Mouse (Mus musculus) liver, embryonic 12.5 days (tissue): Measurements from ENCODE around the gene Fnip1. TPM values are rescaled to one million over a fixed set of nuclear protein-coding genes. Genes with fewer than 3 reads are reported as not detected.
"Not testable (repeated sequence)": the region's sequence is repeated elsewhere in the genome, so short reads cannot be mapped to it uniquely, and the experiment has no call there.

Experiments
- ATAC-seq: fragments of 200-750 bp; cut with Nextera tagmentation; 2 replicates; pipeline ENCODE4 v1.8.0; 2017; ENCODE audit warnings: moderate number of reproducible peaks, mild to moderate bottlenecking, moderate library complexity
- H3K27ac ChIP-seq: fragments of 300-500 bp; sonication (generic); 2 replicates; pipeline ENCODE4 v1.5.1; 2016; ENCODE audit warnings: mild to moderate bottlenecking
- H3K27me3 ChIP-seq: fragments of 300-500 bp; sonication (generic); replicated peaks from 2 replicates; pipeline ENCODE4 v1.6.1; 2016; ENCODE audit warnings: mild to moderate bottlenecking, moderate library complexity
- H3K36me3 ChIP-seq: fragments of 300-500 bp; sonication (generic); 2 replicates; pipeline ENCODE4 v1.6.1; 2016; ENCODE audit warnings: mild to moderate bottlenecking, moderate library complexity
- H3K4me1 ChIP-seq: fragments of 300-500 bp; sonication (generic); 2 replicates; pipeline ENCODE4 v1.6.1; 2016
- H3K4me2 ChIP-seq: fragments of 300-500 bp; sonication (generic); 2 replicates; pipeline ENCODE4 v1.6.1; 2016; ENCODE audit warnings: mild to moderate bottlenecking, moderate library complexity
- H3K4me3 ChIP-seq: fragments of 300-500 bp; sonication (generic); 2 replicates; pipeline ENCODE4 v1.5.1; 2016; ENCODE audit warnings: mild to moderate bottlenecking, moderate library complexity
- H3K9ac ChIP-seq: fragments of 300-500 bp; sonication (generic); 2 replicates; pipeline ENCODE4 v1.6.1; 2016; ENCODE audit warnings: mild to moderate bottlenecking, moderate library complexity
- H3K9me3 ChIP-seq: fragments of 300-500 bp; sonication (generic); replicated peaks from 2 replicates; pipeline ENCODE4 v1.6.1; 2016; ENCODE audit warnings: mild to moderate bottlenecking, moderate library complexity
- WGBS: fragments of 180-500 bp; shearing (Covaris S2); methylation state at CpG from one replicate; pipeline ENCODE4 v1.1.7; 2016; ENCODE audit not compliant: insufficient replicate concordance; 5-methylcytosine and 5-hydroxymethylcytosine counted together
- polyA plus RNA-seq: library from polyadenylated mRNA; unstranded; fragments of >200 nt; fragmentation: Nextera tagmentation; extraction: Ambion mirVana; gene quantifications from 2 replicates; pipeline ENCODE4 v1.2.1, GENCODE M21; 2016

Gene Fnip1
- 5.5 and 5.9 TPM in 2 replicates for polyA plus RNA-seq

DNA sequence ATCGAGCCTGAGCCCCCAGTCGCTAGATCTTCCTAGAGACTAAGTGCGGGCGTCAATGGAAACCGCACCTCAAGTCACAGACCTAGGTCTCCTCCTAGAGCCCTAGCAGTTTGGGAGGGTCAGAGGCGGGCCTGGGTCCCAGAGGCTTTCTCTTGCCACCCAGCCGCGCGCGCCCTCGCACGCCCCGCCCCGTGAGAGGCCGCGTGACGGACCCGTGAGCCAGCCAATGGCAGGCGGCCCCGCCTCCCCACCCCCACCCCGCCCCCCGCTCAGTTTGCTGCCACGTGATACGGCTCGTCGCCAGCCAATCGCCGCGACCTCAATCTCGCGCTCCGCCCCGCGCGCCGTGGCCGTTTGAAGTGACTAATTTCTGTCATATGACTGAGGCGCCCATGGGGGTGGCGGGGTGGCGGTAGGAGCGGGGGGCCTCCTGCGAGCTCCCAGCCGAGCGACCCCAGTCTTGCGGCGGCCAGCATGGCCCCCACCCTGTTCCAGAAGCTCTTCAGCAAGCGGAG, at the start of gene Fnip1:
Gene Fnip1, plus strand, starts transcription at position 377 of the 515 bp plus-strand sequence.
- no peaks in the 10 kb centered on the region for H3K27me3 ChIP-seq
- peak; percentile 96 for ATAC-seq
- H3K27ac ChIP-seq = peak within 1 kb of the TSS; percentile 92
- peak within 1 kb of the TSS; percentile 75 for H3K4me2 ChIP-seq
- H3K36me3 ChIP-seq = no peaks in the 10 kb centered on the region
- peaks cover 30% of the 10 kb centered on the region for H3K4me1 ChIP-seq
- under 1% methylated on average over 33 of the region's 47 CpGs for WGBS
- H3K9me3 ChIP-seq = no peaks in the 10 kb centered on the region
- peak within 1 kb of the TSS; percentile 98 for H3K9ac ChIP-seq
- H3K4me3 ChIP-seq = peak within 1 kb of the TSS; percentile 97

- Histone ChIP-seq H3K27me3 (no peaks in the 10 kb centered on the region), H3K27ac (no peak overlapping the region), H3K4me2 (no peak overlapping the region), H3K4me1 (no peaks in the 10 kb centered on the region), H3K4me3 (no peak overlapping the region), H3K9ac (no peak overlapping the region), H3K9me3 (no peaks in the 10 kb centered on the region), H3K36me3 (no peaks in the 10 kb centered on the region)
- ATAC-seq = no peak
- WGBS = 38% methylated on average over 8 of the region's 8 CpGs
Measured at GRCm38 (mm10) chr11:54390386-54390785, 47.6 kb upstream of the Fnip1 start.

- Histone ChIP-seq H3K27ac (no peak overlapping the region), H3K4me1 (no peaks in the 10 kb centered on the region), H3K9me3 (no peaks in the 10 kb centered on the region), H3K4me3 (no peak overlapping the region), H3K36me3 (no peaks in the 10 kb centered on the region), H3K27me3 (no peaks in the 10 kb centered on the region), H3K9ac (no peak overlapping the region), H3K4me2 (no peak overlapping the region)
- 78% methylated on average over 4 of the region's 4 CpGs for WGBS
- ATAC-seq = no peak
Measured at GRCm38 (mm10) chr11:54391326-54391725, 46.7 kb upstream of the Fnip1 start.

DNA sequence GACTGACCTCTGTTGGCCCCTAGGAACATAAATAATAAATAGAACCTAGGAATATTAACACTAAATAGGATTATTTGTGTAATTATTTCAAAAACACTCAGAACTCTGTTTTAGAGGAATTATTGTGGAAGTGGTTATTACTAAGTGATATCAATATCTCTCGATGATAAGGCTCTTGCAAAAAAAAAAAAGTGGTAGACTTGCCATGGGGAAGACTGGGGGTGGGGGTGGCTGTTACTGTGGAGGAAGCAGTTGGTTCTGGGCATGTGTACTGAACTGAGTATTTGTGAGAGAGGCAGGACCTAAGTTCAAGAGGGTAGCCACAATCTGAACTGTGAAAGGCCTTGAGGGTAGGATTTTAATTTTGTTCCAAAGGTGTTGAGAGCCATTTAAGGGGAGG, 41.3 kb upstream of the Fnip1 start:
- H3K27ac ChIP-seq = no peak overlapping the region
- no peaks in the 10 kb centered on the region for H3K27me3 ChIP-seq
- WGBS = 34% methylated on average over 1 of the region's 1 CpGs
- no peak overlapping the region for H3K4me2 ChIP-seq
- no peaks in the 10 kb centered on the region for H3K4me1 ChIP-seq
- no peak overlapping the region for H3K9ac ChIP-seq
- no peak for ATAC-seq
- H3K36me3 ChIP-seq = no peaks in the 10 kb centered on the region
- H3K9me3 ChIP-seq = no peaks in the 10 kb centered on the region
- H3K4me3 ChIP-seq = no peak overlapping the region

DNA sequence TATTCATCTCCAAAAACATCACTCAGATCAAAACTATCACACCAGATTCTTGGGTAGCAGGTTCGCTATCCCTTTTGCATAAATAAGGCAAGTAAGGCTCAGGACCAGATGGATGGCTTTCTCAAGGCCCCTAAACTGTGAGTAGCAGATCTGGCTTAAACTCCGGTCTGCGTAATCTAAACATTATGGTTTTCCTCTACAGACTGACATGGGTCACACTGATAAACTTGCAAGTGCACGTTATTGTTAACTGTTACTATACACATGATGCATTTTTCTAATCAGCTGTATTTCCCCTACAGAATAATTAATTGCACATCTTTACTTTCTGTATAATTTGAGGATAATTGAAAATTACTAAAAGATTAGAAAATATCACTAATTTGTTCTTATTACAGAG, 39.9 kb upstream of the Fnip1 start:
- Histone ChIP-seq H3K9ac (no peak overlapping the region), H3K4me1 (no peaks in the 10 kb centered on the region), H3K4me3 (no peak overlapping the region), H3K27me3 (no peaks in the 10 kb centered on the region), H3K36me3 (no peaks in the 10 kb centered on the region), H3K27ac (no peak overlapping the region), H3K4me2 (no peak overlapping the region), H3K9me3 (no peaks in the 10 kb centered on the region)
- ATAC-seq = no peak
- WGBS = 40% methylated on average over 4 of the region's 4 CpGs

- H3K9ac ChIP-seq, H3K27ac ChIP-seq: not testable (repeated sequence)
- 88% methylated on average over 20 of the region's 20 CpGs for WGBS
Measured at GRCm38 (mm10) chr11:54400803-54401202, 37.2 kb upstream of the Fnip1 start.

GRCm38 (mm10) chr11:54404885-54405284, 33.1 kb upstream of the Fnip1 start:
- Histone ChIP-seq H3K9me3 (no peaks in the 10 kb centered on the region), H3K9ac (no peak overlapping the region), H3K27ac (no peak overlapping the region), H3K4me1 (no peaks in the 10 kb centered on the region), H3K27me3 (no peaks in the 10 kb centered on the region), H3K36me3 (no peaks in the 10 kb centered on the region), H3K4me3 (no peak overlapping the region), H3K4me2 (no peak overlapping the region)
- ATAC-seq = no peak
- 41% methylated on average over 4 of the region's 4 CpGs for WGBS

More at GRCm38 (mm10) chr11:54400803-54401202, 37.2 kb upstream of the Fnip1 start:
- not testable (repeated sequence) for H3K9me3 ChIP-seq, H3K36me3 ChIP-seq, ATAC-seq, H3K4me1 ChIP-seq, H3K4me3 ChIP-seq, H3K27me3 ChIP-seq, H3K4me2 ChIP-seq

- no peaks in the 10 kb centered on the region for H3K27me3 ChIP-seq
- H3K4me3 ChIP-seq = no peak overlapping the region
- 39% methylated on average over 4 of the region's 4 CpGs for WGBS
- H3K4me2 ChIP-seq = no peak overlapping the region
- no peaks in the 10 kb centered on the region for H3K9me3 ChIP-seq
- no peak overlapping the region for H3K27ac ChIP-seq
- no peaks in the 10 kb centered on the region for H3K36me3 ChIP-seq
- H3K9ac ChIP-seq = no peak overlapping the region
- H3K4me1 ChIP-seq = no peaks in the 10 kb centered on the region
- no peak for ATAC-seq
Measured at GRCm38 (mm10) chr11:54406930-54407546, 31.0 kb upstream of the Fnip1 start.

GRCm38 (mm10) chr11:54410612-54411011, 27.4 kb upstream of the Fnip1 start:
- Histone ChIP-seq H3K4me3 (no peak overlapping the region), H3K27ac (no peak overlapping the region), H3K4me2 (no peak overlapping the region), H3K36me3 (no peaks in the 10 kb centered on the region), H3K9ac (no peak overlapping the region), H3K9me3 (no peaks in the 10 kb centered on the region), H3K27me3 (no peaks in the 10 kb centered on the region), H3K4me1 (peaks cover 9% of the 10 kb centered on the region; the same call in 1 of the 2 replicates)
- no peak for ATAC-seq

- Histone ChIP-seq H3K4me3 (peak overlapping the region; percentile 9; the same call in 1 of the 2 replicates), H3K27me3 (no peaks in the 10 kb centered on the region), H3K4me2 (peak overlapping the region; percentile 35), H3K27ac (no peak overlapping the region), H3K9ac (no peak overlapping the region), H3K9me3 (no peaks in the 10 kb centered on the region), H3K36me3 (no peaks in the 10 kb centered on the region), H3K4me1 (peaks cover 9% of the 10 kb centered on the region; the same call in 1 of the 2 replicates)
- ATAC-seq = peak; percentile 57
- WGBS = 17% methylated on average over 6 of the region's 6 CpGs
Measured at GRCm38 (mm10) chr11:54413017-54413416, 25.0 kb upstream of the Fnip1 start.

- WGBS = 63% methylated on average over 4 of the region's 4 CpGs
- H3K27me3 ChIP-seq = no peaks in the 10 kb centered on the region
- no peak overlapping the region for H3K9ac ChIP-seq
- H3K27ac ChIP-seq = no peak overlapping the region
- H3K9me3 ChIP-seq = no peaks in the 10 kb centered on the region
- no peak overlapping the region for H3K4me3 ChIP-seq
- no peaks in the 10 kb centered on the region for H3K36me3 ChIP-seq
- ATAC-seq = no peak
- H3K4me2 ChIP-seq = no peak overlapping the region
- peaks cover 14% of the 10 kb centered on the region for H3K4me1 ChIP-seq
Measured at GRCm38 (mm10) chr11:54423007-54423406, 15.0 kb upstream of the Fnip1 start.

DNA sequence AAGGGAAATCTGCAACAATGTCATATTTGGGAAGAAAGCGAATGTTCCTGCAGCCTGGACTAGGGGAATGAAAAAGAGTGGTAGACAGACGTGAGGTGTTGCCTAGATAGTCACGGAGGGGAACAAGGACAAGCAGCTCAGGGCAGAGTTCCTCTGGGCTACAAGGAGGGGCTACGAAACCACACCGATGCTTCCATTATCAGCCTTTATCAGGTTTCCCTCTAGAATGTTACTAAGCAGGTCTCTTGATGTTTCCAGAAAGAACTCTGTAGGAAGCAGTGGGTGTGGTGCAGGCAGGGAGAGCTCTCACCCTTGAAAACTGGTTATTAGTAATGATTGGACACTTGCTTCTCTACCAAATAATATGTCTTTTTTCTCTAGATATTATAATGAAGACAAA, 11.7 kb upstream of the Fnip1 start:
- Histone ChIP-seq H3K27ac (no peak overlapping the region), H3K4me3 (no peak overlapping the region), H3K27me3 (no peaks in the 10 kb centered on the region), H3K4me1 (peaks cover 15% of the 10 kb centered on the region), H3K4me2 (0 out of 2 replicates have a peak overlapping the region, but pooled peaks have one; percentile 11), H3K9me3 (no peaks in the 10 kb centered on the region), H3K36me3 (no peaks in the 10 kb centered on the region), H3K9ac (no peak overlapping the region)
- ATAC-seq = no peak
- WGBS = 25% methylated on average over 5 of the region's 5 CpGs

DNA sequence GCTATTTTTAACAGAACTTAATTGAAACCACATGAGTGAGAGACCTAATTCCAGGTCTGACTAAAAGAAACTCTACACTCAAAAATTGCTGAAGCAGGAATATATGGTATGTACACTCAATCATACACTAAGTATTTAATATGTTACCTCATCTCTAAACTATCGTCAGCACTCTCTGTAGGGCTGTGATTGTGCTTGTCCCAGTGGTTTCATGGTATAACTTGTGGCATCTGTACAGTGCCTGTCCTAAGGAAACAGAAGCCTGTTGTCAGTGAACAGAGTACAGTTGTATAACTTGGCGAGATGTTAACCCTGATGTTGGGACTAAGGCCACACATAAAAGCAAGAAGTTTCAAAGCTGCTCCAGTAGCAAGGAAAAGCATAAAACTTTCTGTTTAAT, 10.9 kb upstream of the Fnip1 start:
- Histone ChIP-seq H3K4me1 (peaks cover 15% of the 10 kb centered on the region), H3K27ac (no peak overlapping the region), H3K4me2 (no peak overlapping the region), H3K9me3 (no peaks in the 10 kb centered on the region), H3K9ac (no peak overlapping the region), H3K36me3 (no peaks in the 10 kb centered on the region), H3K27me3 (no peaks in the 10 kb centered on the region), H3K4me3 (no peak overlapping the region)
- ATAC-seq = no peak
- 57% methylated on average over 2 of the region's 2 CpGs for WGBS
